Mouse (Mus musculus) stomach, embryonic 14.5 days (tissue): ENCODE results near the gene Rnf212. TPM values are rescaled to one million over a fixed set of nuclear protein-coding genes. Genes with fewer than 3 reads are reported as not detected.

Experiments used
- polyA plus RNA-seq: library from polyadenylated mRNA; unstranded; fragments of >200 nt; fragmentation: Nextera tagmentation; extraction: Ambion mirVana; gene quantifications from 2 replicates; pipeline ENCODE4 v1.2.1, GENCODE M21; 2014

Rnf212 gene
- polyA plus RNA-seq, 1 experiment from 2014 or later, result not detected

Other genes starting within 250 kb of the Rnf212 start
- gene Cplx1, start 225.0 kb downstream of the Rnf212 start, polyA plus RNA-seq, result 4.2 and 4.7 TPM in 2 replicates
- gene Gak, start 145.2 kb downstream of the Rnf212 start, polyA plus RNA-seq, result 49.9 and 50.4 TPM in 2 replicates
- gene Tmem175, start 145.2 kb downstream of the Rnf212 start, polyA plus RNA-seq, result 34.3 and 35.2 TPM in 2 replicates
- gene Idua, start 114.7 kb downstream of the Rnf212 start, polyA plus RNA-seq, result 13.4 and 18.0 TPM in 2 replicates
- 9.1 and 11.6 TPM in 2 replicates for gene Dgkq, start 105.3 kb downstream of the Rnf212 start, polyA plus RNA-seq
- gene Slc26a1, start 99.4 kb downstream of the Rnf212 start, polyA plus RNA-seq, result 1.1 and 1.9 TPM in 2 replicates
- gene Fgfrl1, start 82.6 kb downstream of the Rnf212 start, polyA plus RNA-seq, result 13.0 and 17.1 TPM in 2 replicates
- gene Tmed11, start 20.4 kb upstream of the Rnf212 start, polyA plus RNA-seq, result not detected in 2 replicates
- not detected in 2 replicates for gene Vmn2r8, start 33.9 kb upstream of the Rnf212 start, polyA plus RNA-seq
- gene Vmn2r9, start 77.6 kb upstream of the Rnf212 start, polyA plus RNA-seq, result not detected in 2 replicates
- gene Vmn2r10, start 231.5 kb upstream of the Rnf212 start, polyA plus RNA-seq, result not detected in 2 replicates